Mouse (Mus musculus) heart, adult 2 months (tissue): ENCODE measurements around the gene Hhipl1.

ENCODE experiments used
- CTCF ChIP-seq: fragments of 200-600 bp; IDR thresholded peaks from 2 replicates; pipeline ENCODE4 v1.8.1; 2022; ENCODE audit warnings: antibody characterized with exemption, mild to moderate bottlenecking, moderate library complexity
- EP300 ChIP-seq: fragments of 200-500 bp; IDR thresholded peaks from 2 replicates; pipeline ENCODE4 v1.6.1; 2011; ENCODE audit warnings: low read depth, low read length, control low read depth; ENCODE audit not compliant: insufficient read depth
- POLR2A ChIP-seq: fragments of 200-500 bp; IDR thresholded peaks from 2 replicates; pipeline ENCODE4 v1.6.1; 2011; ENCODE audit warnings: mild to moderate bottlenecking, low read depth, low read length, control low read depth; ENCODE audit not compliant: insufficient read depth

- TF ChIP-seq CTCF (no peak), POLR2A (no peak), EP300 (no peak)
Observed at GRCm38 (mm10) chr12:108333481-108333882, 27.4 kb downstream of the Hhipl1 start.
